In genomic region chr5:21382678-21383077, GRCm38 (mm10) we compare ENCODE assay signal across 30 mouse cellular contexts. TPM values are rescaled to one million over a fixed set of nuclear protein-coding genes. Genes with fewer than 3 reads are reported as not detected.
DNase-seq lines count a peak whose midpoint lies in the region; ATAC-seq and TF ChIP-seq lines count a peak whose summit lies in the region.
"Had no signal": no experiment of that assay in that cellular context is flagged by ENCODE, and none has a peak within 500 bp of the region (broad histone marks: within the 10 kb centered on the region; RNA-seq: fewer than 3 reads in every experiment).

No protein-coding gene starts in this region.

- no peak overlapping the region for H3K9ac ChIP-seq in heart, embryonic 15.5 days
- no peak overlapping the region for H3K9ac ChIP-seq in kidney, embryonic 15.5 days
- no peak overlapping the region for H3K9ac ChIP-seq in midbrain, embryonic 14.5 days (replicated peaks; ENCODE audit: low read length)
- no peak overlapping the region for H3K9ac ChIP-seq in midbrain, postnatal 0 days (replicated peaks; ENCODE audit: low read length, poor library complexity, severe bottlenecking)
- H3K9ac ChIP-seq: forebrain, embryonic 13.5 days; hindbrain, embryonic 13.5 days; limb, embryonic 13.5 days; midbrain, embryonic 13.5 days had no signal

- no peaks in the 10 kb centered on the region for H3K9me3 ChIP-seq in heart, embryonic 15.5 days (replicated peaks)
- H3K9me3 ChIP-seq in kidney, embryonic 15.5 days (replicated peaks), result no peaks in the 10 kb centered on the region
- H3K9me3 ChIP-seq in midbrain, embryonic 14.5 days (ENCODE audit: control insufficient read depth, low read length), result no peaks in the 10 kb centered on the region
- no peaks in the 10 kb centered on the region for H3K9me3 ChIP-seq in midbrain, postnatal 0 days (ENCODE audit: low read length)
- H3K9me3 ChIP-seq: forebrain, embryonic 13.5 days; hindbrain, embryonic 13.5 days; limb, embryonic 13.5 days; megakaryocyte, embryonic 14.5 days; midbrain, embryonic 13.5 days had no signal

- H3K4me2 ChIP-seq in heart, embryonic 15.5 days, result no peak overlapping the region
- no peak overlapping the region for H3K4me2 ChIP-seq in kidney, embryonic 15.5 days
- no peak overlapping the region for H3K4me2 ChIP-seq in midbrain, embryonic 14.5 days (ENCODE audit: low read length)
- H3K4me2 ChIP-seq in midbrain, postnatal 0 days (ENCODE audit: low read depth, low read length, poor library complexity, severe bottlenecking), result no peak overlapping the region
- H3K4me2 ChIP-seq: forebrain, embryonic 13.5 days; hindbrain, embryonic 13.5 days; liver, embryonic 11.5 days; midbrain, embryonic 13.5 days had no signal

- peaks cover 26% of the 10 kb centered on the region for H3K4me1 ChIP-seq in heart, embryonic 15.5 days (replicated peaks)
- peaks cover 21% of the 10 kb centered on the region for H3K4me1 ChIP-seq in kidney, embryonic 15.5 days
- H3K4me1 ChIP-seq in midbrain, embryonic 14.5 days (ENCODE audit: control insufficient read depth, insufficient read depth, low read length), result no peaks in the 10 kb centered on the region
- H3K4me1 ChIP-seq in midbrain, postnatal 0 days (ENCODE audit: insufficient read depth, low read length), result no peaks in the 10 kb centered on the region
- H3K4me1 ChIP-seq: forebrain, embryonic 13.5 days; hindbrain, embryonic 13.5 days; midbrain, embryonic 13.5 days had no signal

- no peaks in the 10 kb centered on the region for H3K36me3 ChIP-seq in heart, embryonic 15.5 days
- H3K36me3 ChIP-seq in kidney, embryonic 15.5 days, result no peaks in the 10 kb centered on the region
- H3K36me3 ChIP-seq in midbrain, embryonic 14.5 days (ENCODE audit: control insufficient read depth, insufficient read depth, low read length), result no peaks in the 10 kb centered on the region
- H3K36me3 ChIP-seq in midbrain, postnatal 0 days (ENCODE audit: insufficient read depth, low read length), result no peaks in the 10 kb centered on the region
- H3K36me3 ChIP-seq: hindbrain, embryonic 13.5 days; limb, embryonic 13.5 days; midbrain, embryonic 13.5 days had no signal

- ATAC-seq in heart, embryonic 15.5 days (replicated peaks; ENCODE audit: insufficient number of reproducible peaks, insufficient read depth, low FRiP score, low read depth), result 0 out of 2 replicates have a peak, but pooled peaks have one; percentile 34
- ATAC-seq in kidney, embryonic 15.5 days (replicated peaks; ENCODE audit: low FRiP score), result 0 out of 2 replicates have a peak, but pooled peaks have one; percentile 16
- peak; percentile 27; the same call in 1 of the 2 replicates for ATAC-seq in midbrain, embryonic 14.5 days (ENCODE audit: low FRiP score, low TSS enrichment)
- ATAC-seq in midbrain, postnatal 0 days (ENCODE audit: low FRiP score), result no peak
- ATAC-seq: activated CD4-positive, CD25-positive, alpha-beta regulatory T cell, adult 4 months; forebrain, embryonic 13.5 days; lung, postnatal 0 days; midbrain, embryonic 13.5 days had no signal

- H3K27ac ChIP-seq in heart, embryonic 15.5 days, result peak overlapping the region; percentile 58; the same call in 1 of the 2 replicates
- 0 out of 2 replicates have a peak overlapping the region, but pooled peaks have one; percentile 18 for H3K27ac ChIP-seq in kidney, embryonic 15.5 days
- no peak overlapping the region for H3K27ac ChIP-seq in midbrain, embryonic 14.5 days (replicated peaks; ENCODE audit: low read depth, low read length)
- no peak overlapping the region for H3K27ac ChIP-seq in midbrain, postnatal 0 days (ENCODE audit: low read depth, low read length)
- H3K27ac ChIP-seq: forebrain, embryonic 13.5 days; hindbrain, embryonic 13.5 days; limb, embryonic 13.5 days; midbrain, embryonic 13.5 days had no signal

- DNase-seq in embryo, embryonic 10.5 days (ENCODE audit: low spot score), result peak; percentile 20
- DNase-seq in embryo, embryonic 9.5 days (ENCODE audit: extremely low spot score), result no peak
- DNase-seq in heart, adult 9 months (ENCODE audit: low spot score in 2 of 2), result no peak
- no peak for DNase-seq in kidney, postnatal 25 days
- DNase-seq in midbrain, embryonic 14.5 days, result no peak
- no peak for DNase-seq in midbrain, postnatal 0 days (ENCODE audit: low spot score)
- DNase-seq: adrenal gland, adult 2 months; adrenal gland, postnatal 36 days; cerebellum, adult 18-20 months; cerebellum, postnatal 14 days; heart, postnatal 36 days; kidney, adult 18-20 months; lung, postnatal 4 days; right cerebral cortex, postnatal 4 days; thymus, postnatal 14 days had no signal

- 38% methylated on average over 6 of the region's 6 CpGs for WGBS in heart, embryonic 15.5 days
- WGBS in kidney, embryonic 15.5 days, result 34% methylated on average over 6 of the region's 6 CpGs
- 78% methylated on average over 6 of the region's 6 CpGs for WGBS in midbrain, embryonic 14.5 days
- WGBS in midbrain, postnatal 0 days, result 77% methylated on average over 6 of the region's 6 CpGs

- H3K27me3 ChIP-seq in heart, embryonic 15.5 days, result no peaks in the 10 kb centered on the region
- peaks cover 21% of the 10 kb centered on the region for H3K27me3 ChIP-seq in kidney, embryonic 15.5 days
- no peaks in the 10 kb centered on the region for H3K27me3 ChIP-seq in midbrain, embryonic 14.5 days (ENCODE audit: control insufficient read depth, insufficient read depth, low read length)
- no peaks in the 10 kb centered on the region for H3K27me3 ChIP-seq in midbrain, postnatal 0 days (ENCODE audit: insufficient read depth, low read length)
- H3K27me3 ChIP-seq: CH12.LX; forebrain, embryonic 13.5 days; hindbrain, embryonic 13.5 days; megakaryocyte, embryonic 14.5 days; midbrain, embryonic 13.5 days had no signal

- no peak overlapping the region for H3K4me3 ChIP-seq in heart, embryonic 15.5 days
- H3K4me3 ChIP-seq in kidney, embryonic 15.5 days (replicated peaks), result no peak overlapping the region
- H3K4me3 ChIP-seq in midbrain, embryonic 14.5 days (replicated peaks; ENCODE audit: low read depth, low read length), result no peak overlapping the region
- H3K4me3 ChIP-seq in midbrain, postnatal 0 days (ENCODE audit: low read depth, low read length), result no peak overlapping the region
- H3K4me3 ChIP-seq: forebrain, embryonic 13.5 days; hindbrain, embryonic 13.5 days; limb, embryonic 13.5 days; midbrain, embryonic 13.5 days had no signal

- TF ChIP-seq CTCF in midbrain, postnatal 0 days (IDR thresholded peaks at IDR 0.05), result no peak

RNA-seq across cellular contexts. Expression of gene Fgl2, which starts 10.2 kb away (rescaled TPM):
- 30.4 and 35.5 TPM in 2 replicates for polyA plus RNA-seq in heart, embryonic 15.5 days (2015; fragmentation: Nextera tagmentation; extraction: Ambion mirVana)
- polyA plus RNA-seq in kidney, embryonic 15.5 days (2015; fragmentation: Nextera tagmentation; extraction: Ambion mirVana), result 3.2 and 3.3 TPM in 2 replicates
- polyA plus RNA-seq in midbrain, embryonic 14.5 days (2014; fragmentation: Nextera tagmentation; extraction: Ambion mirVana), result 1.8 and 2.3 TPM in 2 replicates
- total RNA-seq in midbrain, postnatal 0 days (2014; rRNA removed), result 3.0 and 4.1 TPM in 2 replicates
- polyA plus RNA-seq in midbrain, postnatal 0 days (2015; fragmentation: Nextera tagmentation; extraction: Ambion mirVana), result 1.7 and 1.9 TPM in 2 replicates

RNA-seq across cellular contexts. Expression of gene Ccdc146, which starts 41.8 kb away (rescaled TPM):
- 1.8 and 3.0 TPM in 2 replicates for polyA plus RNA-seq in heart, embryonic 15.5 days (2015; fragmentation: Nextera tagmentation; extraction: Ambion mirVana)
- not detected in 2 replicates for polyA plus RNA-seq in kidney, embryonic 15.5 days (2015; fragmentation: Nextera tagmentation; extraction: Ambion mirVana)
- polyA plus RNA-seq in midbrain, embryonic 14.5 days (2014; fragmentation: Nextera tagmentation; extraction: Ambion mirVana), result 0.07 and 0.36 TPM in 2 replicates
- total RNA-seq in midbrain, postnatal 0 days (2014; rRNA removed), result 0.14 and 0.27 TPM in 2 replicates
- 0.43 and 0.74 TPM in 2 replicates for polyA plus RNA-seq in midbrain, postnatal 0 days (2015; fragmentation: Nextera tagmentation; extraction: Ambion mirVana)
- total RNA-seq: ES-E14; left cerebral cortex, adult 18-20 months had no signal
- polyA plus RNA-seq: C2C12; limb, embryonic 13.5 days; liver, embryonic 11.5 days; spleen, adult 2 months had no signal

RNA-seq across cellular contexts. Expression of gene Fam185a, which starts 42.1 kb away (rescaled TPM):
- 8.4 and 8.5 TPM in 2 replicates for polyA plus RNA-seq in heart, embryonic 15.5 days (2015; fragmentation: Nextera tagmentation; extraction: Ambion mirVana)
- 6.2 and 6.4 TPM in 2 replicates for polyA plus RNA-seq in kidney, embryonic 15.5 days (2015; fragmentation: Nextera tagmentation; extraction: Ambion mirVana)
- 7.9 and 8.4 TPM in 2 replicates for polyA plus RNA-seq in midbrain, embryonic 14.5 days (2014; fragmentation: Nextera tagmentation; extraction: Ambion mirVana)
- total RNA-seq in midbrain, postnatal 0 days (2014; rRNA removed), result 13.2 and 13.5 TPM in 2 replicates
- polyA plus RNA-seq in midbrain, postnatal 0 days (2015; fragmentation: Nextera tagmentation; extraction: Ambion mirVana), result 10.1 and 10.8 TPM in 2 replicates

Comparison
In these comparisons a context has a peak if more than half of its experiments do, and no peak if none do; other contexts are left out.
1. H3K27ac ChIP-seq: peak in heart, embryonic 15.5 days (single experiment) and kidney, embryonic 15.5 days (single experiment); none in midbrain, embryonic 14.5 days (single experiment) and midbrain, postnatal 0 days (single experiment).